Mouse (Mus musculus): ENCODE results near the gene Tmem63a.

GRCm38 (mm10) chr1:180901107-180901506 is 41.0 kb upstream of the Tmem63a start:
- TF ChIP-seq CTCF (conservative IDR thresholded peaks at IDR 0.05 in 1 of 2, IDR thresholded peaks at IDR 0.05 in 1 of 2; ENCODE audit: low read depth in 2 of 2, low read length in 2 of 2) = peak; percentile 59 to 92
- TF ChIP-seq MXI1 (IDR thresholded peaks at IDR 0.05; ENCODE audit: low read depth, low read length) = no peak
- TF ChIP-seq POLR2A (IDR thresholded peaks at IDR 0.05; ENCODE audit: low read depth, low read length) = no peak
- no peak for TF ChIP-seq KAT2A (IDR thresholded peaks at IDR 0.05; ENCODE audit: insufficient replicate concordance, low read length)
- TF ChIP-seq ZMIZ1 (IDR thresholded peaks at IDR 0.05; ENCODE audit: low read depth, low read length) = no peak
- no peak for TF ChIP-seq POLR2AphosphoS2 (IDR thresholded peaks at IDR 0.05; ENCODE audit: low read depth, low read length)
- no peak for TF ChIP-seq ELF1 (IDR thresholded peaks at IDR 0.05; ENCODE audit: low read depth, low read length)
- no peak for TF ChIP-seq EP300 (IDR thresholded peaks at IDR 0.05; ENCODE audit: low read length)
- peak; percentile 75 for TF ChIP-seq SMC3 (IDR thresholded peaks at IDR 0.05; ENCODE audit: low read depth, low read length)
- TF ChIP-seq CHD2 (IDR thresholded peaks at IDR 0.05; ENCODE audit: low read length) = no peak
- no peak for TF ChIP-seq NELFE (IDR thresholded peaks at IDR 0.05; ENCODE audit: low read depth, low read length)
- TF ChIP-seq ZNF384 (IDR thresholded peaks at IDR 0.05; ENCODE audit: low read depth, low read length) = peak; percentile 100
- no peak for TF ChIP-seq MYC (IDR thresholded peaks at IDR 0.05; ENCODE audit: low read depth, low read length)
- no peak for TF ChIP-seq JUND (conservative IDR thresholded peaks at IDR 0.05; ENCODE audit: low read depth, low read length)
